Mouse (Mus musculus) adrenal gland, adult 8-10 months (tissue): Measurements from ENCODE around the gene Dscaml1. TPM values are rescaled to one million over a fixed set of nuclear protein-coding genes. Genes with fewer than 3 reads are reported as not detected.

Experiments used
- DNase-seq: peaks from one replicate; pipeline ENCODE4 v3.0.0; 2022
- total RNA-seq, 4 experiments: library from RNA; stranded (reverse); gene quantifications; 2 replicates each; pipeline ENCODE4 v1.2.4; 2022

Dscaml1 gene
- total RNA-seq, 4 experiments from 2014 or later = 1.7 to 3.7 (median 2.6) TPM

- DNase-seq = no peak
Measured at GRCm38 (mm10) chr9:45517993-45518705, 91.7 kb downstream of the Dscaml1 start.

GRCm38 (mm10) chr9:45519841-45520240 is 93.4 kb downstream of the Dscaml1 start:
- DNase-seq = no peak

- no peak for DNase-seq
Measured at GRCm38 (mm10) chr9:45522866-45523265, 96.4 kb downstream of the Dscaml1 start.

- DNase-seq = no peak
Measured at GRCm38 (mm10) chr9:45524505-45524904, 98.1 kb downstream of the Dscaml1 start.

GRCm38 (mm10) chr9:45533253-45533652 is 106.8 kb downstream of the Dscaml1 start:
- no peak for DNase-seq

GRCm38 (mm10) chr9:45534472-45534988 is 108.1 kb downstream of the Dscaml1 start:
- DNase-seq = no peak

GRCm38 (mm10) chr9:45537649-45538048 is 111.2 kb downstream of the Dscaml1 start:
- no peak for DNase-seq

- DNase-seq = no peak
Measured at GRCm38 (mm10) chr9:45539265-45540044, 113.0 kb downstream of the Dscaml1 start.

- no peak for DNase-seq
Measured at GRCm38 (mm10) chr9:45546024-45546638, 119.7 kb downstream of the Dscaml1 start.

- DNase-seq = no peak
Measured at GRCm38 (mm10) chr9:45546902-45547578, 120.6 kb downstream of the Dscaml1 start.

- no peak for DNase-seq
Measured at GRCm38 (mm10) chr9:45549796-45550195, 123.4 kb downstream of the Dscaml1 start.

GRCm38 (mm10) chr9:45550210-45550609 is 123.8 kb downstream of the Dscaml1 start:
- DNase-seq = no peak

- DNase-seq = no peak
Measured at GRCm38 (mm10) chr9:45550662-45551061, 124.2 kb downstream of the Dscaml1 start.

- no peak for DNase-seq
Measured at GRCm38 (mm10) chr9:45555036-45555826, 128.8 kb downstream of the Dscaml1 start.

GRCm38 (mm10) chr9:45556882-45557281 is 130.5 kb downstream of the Dscaml1 start:
- DNase-seq = no peak

GRCm38 (mm10) chr9:45560987-45561386 is 134.6 kb downstream of the Dscaml1 start:
- no peak for DNase-seq

GRCm38 (mm10) chr9:45566843-45567578 is 140.6 kb downstream of the Dscaml1 start:
- DNase-seq = no peak

GRCm38 (mm10) chr9:45569680-45570079 is 143.3 kb downstream of the Dscaml1 start:
- DNase-seq = no peak

GRCm38 (mm10) chr9:45570346-45570745 is 143.9 kb downstream of the Dscaml1 start:
- DNase-seq = no peak

- no peak for DNase-seq
Measured at GRCm38 (mm10) chr9:45572787-45573492, 146.5 kb downstream of the Dscaml1 start.
